Mouse (Mus musculus) liver, postnatal 0 days (tissue): ENCODE measurements at regions not wholly inside any gene's neighbourhood (a gene's known extent, or its start where the extent isn't known, plus 50 kb on each side); places are given as distances from the start of the nearest gene placed in this dataset.

Experiments used
- CTCF ChIP-seq: sonication (generic); IDR thresholded peaks from 2 replicates; pipeline ENCODE4 v1.5.1; 2016; ENCODE audit warnings: antibody characterized with exemption, low read depth
- EP300 ChIP-seq: IDR thresholded peaks from 2 replicates; pipeline ENCODE4 v1.6.1; 2016; ENCODE audit warnings: antibody characterized with exemption, low read depth, mild to moderate bottlenecking

- TF ChIP-seq CTCF: no peak
- TF ChIP-seq EP300: no peak
These were observed 260.1 kb upstream of the Eef2kmt start for GRCm38 (mm10) chr16:5515867-5516266.
